Mouse (Mus musculus) small intestine, adult 2 months (tissue): ENCODE results near the gene Acat1. TPM values are rescaled to one million over a fixed set of nuclear protein-coding genes. Genes with fewer than 3 reads are reported as not detected.
A peak's percentile ranks its signal among the peaks of the same experiment; 100 is the strongest.

Experiments used
- H3K27ac ChIP-seq: fragments of 200-500 bp; 2 replicates; pipeline ENCODE4 v1.5.1; 2012; ENCODE audit warnings: low read depth, low read length, control low read depth, inconsistent platforms; ENCODE audit not compliant: insufficient read depth
- H3K27me3 ChIP-seq: fragments of 200-500 bp; 2 replicates; pipeline ENCODE4 v1.6.1; 2012; ENCODE audit warnings: mild to moderate bottlenecking, moderate library complexity, low read length, inconsistent platforms; ENCODE audit not compliant: control insufficient read depth, insufficient read depth
- H3K36me3 ChIP-seq: fragments of 200-500 bp; 2 replicates; pipeline ENCODE4 v1.6.1; 2012; ENCODE audit warnings: mild to moderate bottlenecking, low read length, control low read depth, inconsistent platforms; ENCODE audit not compliant: control insufficient read depth, insufficient read depth
- H3K4me1 ChIP-seq: fragments of 200-500 bp; 2 replicates; pipeline ENCODE4 v1.6.1; 2012; ENCODE audit warnings: low read length, inconsistent platforms, mixed read lengths; ENCODE audit not compliant: control insufficient read depth, insufficient read depth, insufficient read length
- H3K4me3 ChIP-seq: fragments of 200-500 bp; 2 replicates; pipeline ENCODE4 v1.5.1; 2012; ENCODE audit warnings: low read depth, mild to moderate bottlenecking, control low read depth, inconsistent platforms, low read length, moderate library complexity
- CTCF ChIP-seq: fragments of 200-500 bp; IDR thresholded peaks from 2 replicates; pipeline ENCODE4 v1.5.1; 2012; ENCODE audit warnings: low read depth, mild to moderate bottlenecking, control low read depth, inconsistent platforms, low read length, moderate library complexity, mixed read lengths; ENCODE audit not compliant: insufficient replicate concordance, insufficient read length; ENCODE audit errors: extremely low read depth
- POLR2A ChIP-seq: fragments of 200-500 bp; IDR thresholded peaks from 2 replicates; pipeline ENCODE4 v1.6.1; 2012; ENCODE audit warnings: low read depth, mild to moderate bottlenecking, control low read depth, inconsistent platforms, low read length, moderate library complexity
- WGBS: fragments of 180-500 bp; shearing (Covaris S2); methylation state at CpG from one replicate; pipeline ENCODE4 v1.1.7; 2018; 5-methylcytosine and 5-hydroxymethylcytosine counted together
- polyA plus RNA-seq: library from polyadenylated mRNA; depleted of rRNA; stranded (reverse); fragments of >200 nt; gene quantifications from 2 replicates; pipeline ENCODE4 v1.2.3, GENCODE M21; 2012; rRNA removed

Acat1 gene
- polyA plus RNA-seq, 1 experiment: 12.6 TPM

- Histone ChIP-seq H3K27me3 (no peaks in the 10 kb centered on the region), H3K4me3 (peak overlapping the region; percentile 82), H3K27ac (peak overlapping the region; percentile 76), H3K36me3 (peaks cover 3% of the 10 kb centered on the region; the same call in 1 of the 2 replicates), H3K4me1 (peaks cover 4% of the 10 kb centered on the region; the same call in 1 of the 2 replicates)
- TF ChIP-seq CTCF: no peak
- no peak for TF ChIP-seq POLR2A
- WGBS: 3% methylated on average over 17 of the region's 17 CpGs
Observed at GRCm38 (mm10) chr9:53535416-53536320, 74.5 kb downstream of the Acat1 start.

Other genes starting within 250 kb of the Acat1 start
- gene Kdelc2, start 226.4 kb downstream of the Acat1 start, polyA plus RNA-seq: 1.5 and 2.6 TPM in 2 replicates
- not detected in 2 replicates for gene 4930550C14Rik, start 208.1 kb downstream of the Acat1 start, polyA plus RNA-seq
- 0.19 and 0.65 TPM in 2 replicates for gene Atm, start 73.6 kb downstream of the Acat1 start, polyA plus RNA-seq
- 0.36 and 0.91 TPM in 2 replicates for gene Npat, start 73.3 kb downstream of the Acat1 start, polyA plus RNA-seq
- gene Cul5, start 59.6 kb upstream of the Acat1 start, polyA plus RNA-seq: 1.6 and 2.0 TPM in 2 replicates
- 0.05 TPM in 1 of 2 replicates, not detected in the other for gene Rab39, start 95.8 kb upstream of the Acat1 start, polyA plus RNA-seq
- 21.6 and 30.5 TPM in 2 replicates for gene Slc35f2, start 161.2 kb upstream of the Acat1 start, polyA plus RNA-seq
- gene Sln, start 239.8 kb upstream of the Acat1 start, polyA plus RNA-seq: 0.15 TPM in 1 of 2 replicates, not detected in the other